Mouse (Mus musculus) C2C12 (cell line): ENCODE results near the gene Rtl10. TPM values are rescaled to one million over a fixed set of nuclear protein-coding genes. Genes with fewer than 3 reads are reported as not detected.
A peak's percentile ranks its signal among the peaks of the same experiment; 100 is the strongest.

Source experiments
- H3K27me3 ChIP-seq: one replicate; pipeline ENCODE4 v1.6.1; 2011; ENCODE audit not compliant: control insufficient read depth, insufficient read depth, insufficient read length
- H3K36me3 ChIP-seq: one replicate; pipeline ENCODE4 v1.6.1; 2011; ENCODE audit not compliant: control insufficient read depth, insufficient read depth
- H3K4me3 ChIP-seq: one replicate; pipeline ENCODE4 v1.5.1; 2011; ENCODE audit warnings: mild to moderate bottlenecking, control low read depth; ENCODE audit not compliant: poor library complexity, insufficient read depth, severe bottlenecking
- H3K79me2 ChIP-seq: one replicate; pipeline ENCODE4 v1.6.1; 2011; ENCODE audit not compliant: control insufficient read depth, insufficient read depth
- H3K79me3 ChIP-seq: one replicate; pipeline ENCODE4 v1.6.1; 2011; ENCODE audit warnings: low read depth, control low read depth
- H3ac ChIP-seq: one replicate; pipeline ENCODE3; 2011; ENCODE audit warnings: low read depth; ENCODE audit not compliant: control insufficient read depth, insufficient read length
- CEBPB ChIP-seq: IDR thresholded peaks from one replicate; pipeline ENCODE4 v1.6.1; 2011; ENCODE audit warnings: low read depth, mild to moderate bottlenecking, control low read depth, moderate library complexity
- CTCF ChIP-seq: IDR thresholded peaks from one replicate; pipeline ENCODE4 v1.5.1; 2011; ENCODE audit not compliant: control insufficient read depth, insufficient read depth, insufficient read length
- FOSL1 ChIP-seq: IDR thresholded peaks from one replicate; pipeline ENCODE4 v1.8.0; 2011; ENCODE audit warnings: mild to moderate bottlenecking, low read length; ENCODE audit not compliant: poor library complexity, insufficient read depth, severe bottlenecking
- MAX ChIP-seq: IDR thresholded peaks from one replicate; pipeline ENCODE4 v1.6.1; 2011; ENCODE audit warnings: mild to moderate bottlenecking, control low read depth
- MYOD1 ChIP-seq: IDR thresholded peaks from one replicate; pipeline ENCODE4 v1.6.1; 2011; ENCODE audit warnings: low read depth; ENCODE audit not compliant: control insufficient read depth, insufficient read length
- MYOG ChIP-seq: IDR thresholded peaks from one replicate; pipeline ENCODE4 v1.6.1; 2011; ENCODE audit not compliant: control insufficient read depth, insufficient read length; ENCODE audit errors: extremely low read depth
- USF1 ChIP-seq: IDR thresholded peaks from one replicate; pipeline ENCODE4 v1.6.1; 2011; ENCODE audit warnings: low read depth, mild to moderate bottlenecking, control low read depth, moderate library complexity
- long read RNA-seq, 2 experiments: library from polyadenylated mRNA; unstranded; transcript quantifications; one replicate each; pipeline ENCODE4 v2.0.0; 2019 to 2020
- polyA plus RNA-seq: library from polyadenylated mRNA; unstranded; fragments of >200 nt; fragmentation: generic; extraction: Trizol; gene quantifications from one replicate; pipeline ENCODE4 v1.2.1, GENCODE M21; 2012; ENCODE audit warnings: missing spikeins

The Rtl10 gene
- polyA plus RNA-seq: 10.6 TPM
- long read RNA-seq, experiment 1: 0 reads
- long read RNA-seq, experiment 2, transcript Rtl10-201 (3 exons, 865 nt): major isoform, 5 of 5 reads
- long read RNA-seq, experiment 2, partial matches to known transcripts: 0 of 5 reads
- long read RNA-seq, experiment 2, other reads (novel, unspliced or antisense): 0 of 5 reads

DNA sequence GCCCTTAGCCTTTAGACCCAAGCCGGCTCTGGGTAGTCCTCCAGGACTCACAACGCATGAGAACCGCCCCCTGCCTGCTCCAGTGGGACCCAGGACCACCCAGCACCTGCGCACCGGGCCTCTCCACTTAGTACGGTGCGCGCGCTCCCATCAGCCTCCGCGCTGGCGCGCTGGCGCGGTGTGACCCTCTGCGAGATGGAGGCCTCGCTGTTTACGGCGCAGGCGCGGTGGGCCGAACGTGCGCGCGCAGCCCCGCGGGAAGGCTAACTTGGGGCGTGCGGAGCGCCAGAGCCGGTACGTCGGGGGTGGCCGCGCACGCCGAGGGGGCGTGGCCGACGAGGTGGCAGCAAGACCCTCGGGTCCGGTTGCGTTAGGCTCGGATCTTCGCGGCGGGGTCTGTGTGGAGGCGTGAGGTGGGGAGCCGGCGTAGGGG lies at the start of gene Rtl10, which contains the start of gene Gnb1l:
Gene Rtl10, plus strand, starts transcription at position 344 of the 433 bp plus-strand sequence.
Gene Gnb1l, plus strand, starts transcription at position 156 of the 433 bp plus-strand sequence.
- H3K4me3 ChIP-seq: peak within 1 kb of the TSS; percentile 77
- H3K27me3 ChIP-seq: no peaks in the 10 kb centered on the region
- H3K79me3 ChIP-seq: peaks cover 15% of the 10 kb centered on the region
- TF ChIP-seq MAX (peak; percentile 84), MYOG (no peak), CEBPB (no peak), CTCF (no peak), MYOD1 (no peak), FOSL1 (no peak), USF1 (no peak)
- H3K36me3 ChIP-seq: peaks cover 32% of the 10 kb centered on the region
- peaks cover 36% of the 10 kb centered on the region for H3K79me2 ChIP-seq
- H3ac ChIP-seq: peak within 1 kb of the TSS; percentile 92

DNA sequence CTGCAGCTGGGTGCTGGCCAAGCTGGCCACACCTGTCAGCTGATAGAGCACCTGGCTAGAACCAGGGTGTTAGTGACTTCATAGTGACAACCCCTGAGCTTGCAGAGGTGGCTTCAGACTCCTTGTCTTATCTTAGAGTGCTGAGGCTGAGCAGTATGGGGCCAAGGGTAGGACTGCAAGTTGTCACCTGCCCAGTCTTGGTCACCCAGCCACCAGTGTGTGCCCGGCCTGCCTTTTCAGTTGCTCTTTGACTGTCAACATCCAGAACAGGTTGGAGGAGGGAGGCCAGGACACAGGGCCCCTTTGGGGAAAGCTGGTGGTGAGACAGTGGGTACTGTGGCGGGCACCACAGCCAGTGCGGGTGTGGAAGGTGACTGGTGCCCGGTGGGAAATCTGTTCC lies 49.7 kb upstream of the Rtl10 start:
- H3ac ChIP-seq: no peak overlapping the region
- no peak overlapping the region for H3K4me3 ChIP-seq
- no peaks in the 10 kb centered on the region for H3K79me3 ChIP-seq
- no peaks in the 10 kb centered on the region for H3K79me2 ChIP-seq
- no peaks in the 10 kb centered on the region for H3K27me3 ChIP-seq
- TF ChIP-seq MAX (no peak), MYOD1 (no peak), CEBPB (no peak), FOSL1 (no peak), MYOG (no peak), CTCF (no peak), USF1 (no peak)
- peaks cover 5% of the 10 kb centered on the region for H3K36me3 ChIP-seq

DNA sequence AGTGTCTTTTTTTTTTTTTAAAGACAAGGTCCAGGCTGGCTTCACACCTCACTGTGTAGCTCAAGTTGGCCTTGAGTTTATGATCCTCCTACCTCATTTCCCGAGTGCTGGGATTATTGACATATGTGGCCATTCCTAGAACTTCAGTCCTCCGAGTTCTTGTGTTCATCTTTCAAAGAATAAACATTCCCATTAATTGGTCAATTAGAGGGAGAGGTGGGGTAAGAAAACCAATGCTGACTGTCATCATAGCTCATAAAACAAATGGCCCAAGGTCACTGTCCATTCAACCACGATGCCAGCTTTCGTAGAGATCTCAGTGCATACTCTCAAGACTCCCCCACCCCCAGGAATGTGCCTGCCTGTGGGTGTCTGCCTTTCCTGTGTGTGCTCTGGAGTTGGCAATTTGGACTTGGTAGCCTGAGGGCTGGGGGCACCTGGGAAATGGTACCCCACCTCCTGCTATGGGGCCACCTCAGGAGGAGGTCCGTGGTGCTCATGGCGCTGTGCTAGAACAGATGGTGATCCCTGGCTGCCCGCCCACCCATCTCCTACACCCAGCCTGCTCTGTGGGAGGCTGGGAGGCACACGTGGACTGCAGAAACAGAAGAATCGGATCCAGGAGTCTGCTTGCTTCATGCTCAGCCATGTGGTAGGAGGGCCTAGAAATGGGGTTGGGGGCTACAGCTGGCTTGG lies 47.1 kb upstream of the Rtl10 start:
- no peaks in the 10 kb centered on the region for H3K27me3 ChIP-seq
- peak overlapping the region; percentile 11 for H3K4me3 ChIP-seq
- H3ac ChIP-seq: no peak overlapping the region
- peaks cover 4% of the 10 kb centered on the region for H3K36me3 ChIP-seq
- no peak for TF ChIP-seq MYOG
- TF ChIP-seq USF1: no peak
- TF ChIP-seq MYOD1: no peak
- no peak for TF ChIP-seq CEBPB
- no peak for TF ChIP-seq FOSL1
- no peak for TF ChIP-seq CTCF
- no peak for TF ChIP-seq MAX
- H3K79me3 ChIP-seq: no peaks in the 10 kb centered on the region
- no peaks in the 10 kb centered on the region for H3K79me2 ChIP-seq

DNA sequence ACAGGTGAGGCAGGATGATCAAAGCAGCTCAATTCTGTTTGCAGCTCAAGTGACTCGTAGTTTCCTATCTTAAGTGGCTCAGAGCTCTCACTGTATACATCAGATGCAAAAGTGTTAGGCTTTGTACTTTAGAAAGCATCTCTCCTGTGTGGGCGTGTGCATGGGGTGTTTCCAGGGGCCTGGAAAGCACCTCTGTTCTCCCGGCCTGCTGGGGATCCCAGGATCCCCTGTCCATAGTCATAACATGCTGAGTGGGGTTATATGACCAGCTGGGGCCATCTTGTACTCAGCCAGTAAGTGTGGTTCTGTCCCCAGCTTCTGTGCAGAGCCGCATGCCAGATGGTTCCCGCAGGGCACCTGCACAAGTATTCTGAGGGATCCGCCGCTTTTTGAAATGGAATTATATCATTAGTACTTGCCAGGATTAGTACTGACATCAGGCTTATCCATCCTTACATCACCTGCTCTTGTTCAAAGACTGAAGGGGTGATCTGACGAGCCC lies 46.3 kb upstream of the Rtl10 start:
- TF ChIP-seq MAX: no peak
- TF ChIP-seq CTCF: no peak
- no peak for TF ChIP-seq FOSL1
- no peak for TF ChIP-seq MYOG
- TF ChIP-seq USF1: no peak
- TF ChIP-seq CEBPB: no peak
- no peak for TF ChIP-seq MYOD1
- Histone ChIP-seq H3K36me3 (peaks cover 4% of the 10 kb centered on the region), H3ac (no peak overlapping the region), H3K4me3 (no peak overlapping the region), H3K27me3 (no peaks in the 10 kb centered on the region), H3K79me3 (no peaks in the 10 kb centered on the region), H3K79me2 (no peaks in the 10 kb centered on the region)

DNA sequence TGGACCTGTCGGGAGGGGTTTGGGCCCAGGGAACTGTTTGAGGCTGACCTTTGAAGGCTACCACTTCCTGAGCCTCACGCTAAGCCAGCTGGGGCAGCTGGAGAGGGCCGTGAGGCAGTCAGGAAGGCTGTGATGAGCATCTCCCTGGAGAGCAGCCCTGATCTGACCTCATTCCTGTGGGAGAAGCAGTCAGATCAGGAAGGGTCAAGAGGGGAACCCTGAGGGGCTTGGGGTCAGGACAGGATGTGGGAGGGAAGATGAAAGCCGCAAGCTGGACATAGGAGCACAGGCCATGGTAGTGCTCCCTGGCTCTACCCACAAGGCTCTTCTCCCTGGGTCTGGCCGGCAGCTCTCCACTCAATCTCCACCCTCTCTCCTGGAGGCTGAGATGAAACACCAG lies 44.9 kb upstream of the Rtl10 start:
- TF ChIP-seq MAX: no peak
- no peak for TF ChIP-seq USF1
- no peak for TF ChIP-seq CEBPB
- TF ChIP-seq CTCF: no peak
- no peak for TF ChIP-seq FOSL1
- TF ChIP-seq MYOD1: no peak
- TF ChIP-seq MYOG: no peak
- Histone ChIP-seq H3K36me3 (peaks cover 4% of the 10 kb centered on the region), H3K79me2 (no peaks in the 10 kb centered on the region), H3ac (no peak overlapping the region), H3K79me3 (no peaks in the 10 kb centered on the region), H3K4me3 (no peak overlapping the region), H3K27me3 (no peaks in the 10 kb centered on the region)
